Mouse (Mus musculus) embryo, embryonic 10.5 days (tissue): Measurements from ENCODE around the gene Mag.
"Not testable (repeated sequence)": the region's sequence is repeated elsewhere in the genome, so short reads cannot be mapped to it uniquely, and the experiment has no call there.

Source experiments
- DNase-seq: peaks from one replicate; pipeline ENCODE4 v3.0.0-alpha.2; 2015; ENCODE audit warnings: low spot score

Mag gene

GRCm38 (mm10) chr7:30940070-30940469, 25.4 kb upstream of the Mag start:
- not testable (repeated sequence) for DNase-seq

GRCm38 (mm10) chr7:30935422-30936099, 20.9 kb upstream of the Mag start:
- DNase-seq: not testable (repeated sequence)

GRCm38 (mm10) chr7:30924581-30924980, 9.9 kb upstream of the Mag start, which contains the start of gene Hamp2:
TSS of gene Hamp2 (minus strand) at chr7:30924681.
- DNase-seq: not testable (repeated sequence)

DNA sequence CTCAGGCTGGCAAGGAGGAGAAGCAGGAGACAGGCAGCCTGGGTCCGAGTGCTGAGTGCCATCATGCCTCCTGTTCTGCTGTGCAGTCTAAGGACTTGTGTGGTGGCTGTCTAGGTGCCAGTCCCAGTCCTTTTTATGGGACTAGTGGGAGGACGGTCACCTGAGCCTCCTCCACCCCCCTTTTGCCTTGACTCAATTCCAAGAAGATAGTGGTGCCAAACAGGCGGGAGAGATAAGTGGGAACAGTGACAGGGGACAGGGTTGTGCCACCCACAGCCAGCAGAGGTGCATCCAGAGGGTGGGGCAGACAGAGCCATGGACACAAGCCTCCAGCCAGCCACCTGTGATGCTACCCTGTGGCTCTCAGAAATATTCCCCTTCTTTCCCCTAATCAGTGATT, 9.4 kb upstream of the Mag start:
- DNase-seq: no peak

DNA sequence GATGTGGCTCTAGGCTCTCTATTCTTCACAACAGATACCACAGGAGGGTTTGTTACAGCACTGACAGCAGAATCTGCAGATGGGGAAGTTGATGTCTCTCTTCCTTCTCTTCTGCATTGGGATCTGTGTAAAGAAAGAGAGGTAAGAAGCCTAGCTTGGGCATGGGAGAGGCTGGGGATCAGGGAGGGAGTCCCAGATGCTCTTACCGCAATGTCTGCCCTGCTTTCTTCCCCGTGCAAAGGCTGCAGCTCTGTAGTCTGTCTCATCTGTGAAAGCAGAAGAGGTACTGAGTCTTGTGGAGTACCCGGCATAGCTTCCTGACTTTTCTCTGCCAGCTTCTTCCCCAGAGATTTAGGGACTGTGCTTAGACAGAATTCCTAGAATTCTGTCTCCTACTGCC, 7.8 kb upstream of the Mag start:
- not testable (repeated sequence) for DNase-seq

DNA sequence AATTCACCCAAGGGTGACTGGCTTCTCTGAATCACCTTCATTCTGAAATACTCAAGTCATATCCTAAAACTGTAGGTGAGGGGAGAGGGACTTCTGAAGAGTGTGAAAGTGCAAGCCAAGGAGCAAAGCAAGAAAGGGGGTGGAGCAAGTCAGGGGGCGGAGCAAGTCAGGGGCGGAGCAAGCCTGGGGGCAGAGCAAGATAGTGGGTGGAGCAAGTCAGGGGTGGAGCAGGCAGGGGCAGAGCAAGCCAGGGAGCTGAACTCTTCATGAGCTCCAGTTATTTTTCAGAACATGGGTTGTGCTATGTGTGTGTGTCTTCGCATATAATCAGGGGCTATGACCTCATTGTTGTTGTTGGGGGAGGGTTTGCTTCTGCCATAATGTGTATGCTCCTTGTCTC, 5.5 kb upstream of the Mag start:
- no peak for DNase-seq

GRCm38 (mm10) chr7:30917219-30917618, 2.5 kb upstream of the Mag start:
- no peak for DNase-seq

DNA sequence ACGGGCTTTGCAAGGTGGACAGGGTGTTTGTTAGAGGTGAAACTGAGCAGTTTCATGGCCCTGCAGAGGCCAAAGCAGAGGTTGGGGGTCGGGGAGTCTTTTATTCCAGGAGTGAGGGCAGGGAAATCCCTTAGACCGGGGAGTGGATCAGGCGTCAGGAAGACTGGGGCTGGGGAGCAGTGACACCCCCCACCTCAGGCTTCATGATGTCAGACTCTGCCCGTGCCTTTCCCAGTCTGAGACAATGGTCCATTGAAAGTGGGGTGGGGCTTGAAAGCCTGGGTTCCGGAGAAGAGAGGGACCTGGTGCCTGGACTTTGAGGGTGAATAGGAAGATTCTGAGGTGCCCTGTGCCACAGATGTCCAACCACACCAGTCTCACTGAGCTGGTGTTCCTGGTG, 2.0 kb upstream of the Mag start:
- DNase-seq: no peak

DNA sequence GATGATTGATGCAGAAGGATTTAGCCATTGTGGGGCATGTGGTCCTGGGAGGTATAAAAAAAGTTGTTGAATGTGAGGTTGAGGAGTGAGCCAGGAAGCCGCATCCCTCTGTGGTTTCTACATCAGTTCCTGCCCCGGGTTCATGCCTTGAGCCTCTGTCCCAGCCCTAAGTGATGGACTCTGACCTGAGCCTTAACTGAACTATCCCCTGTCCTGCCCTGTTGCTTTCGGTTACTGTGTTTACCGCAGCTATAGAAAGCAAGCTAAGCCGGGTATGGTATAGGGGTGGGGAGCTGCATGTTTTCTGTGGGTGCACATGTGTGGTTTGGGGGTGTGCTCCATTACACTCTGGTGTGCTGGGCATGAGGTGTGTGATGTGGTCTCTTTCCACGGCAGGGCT, 4.9 kb downstream of the Mag start:
- DNase-seq: no peak

- no peak for DNase-seq
Measured at GRCm38 (mm10) chr7:30908992-30909431, 5.7 kb downstream of the Mag start.

- peak; percentile 84 for DNase-seq
Measured at GRCm38 (mm10) chr7:30908277-30908991, 6.2 kb downstream of the Mag start.

GRCm38 (mm10) chr7:30904042-30904441, 10.6 kb downstream of the Mag start:
- DNase-seq: no peak

DNA sequence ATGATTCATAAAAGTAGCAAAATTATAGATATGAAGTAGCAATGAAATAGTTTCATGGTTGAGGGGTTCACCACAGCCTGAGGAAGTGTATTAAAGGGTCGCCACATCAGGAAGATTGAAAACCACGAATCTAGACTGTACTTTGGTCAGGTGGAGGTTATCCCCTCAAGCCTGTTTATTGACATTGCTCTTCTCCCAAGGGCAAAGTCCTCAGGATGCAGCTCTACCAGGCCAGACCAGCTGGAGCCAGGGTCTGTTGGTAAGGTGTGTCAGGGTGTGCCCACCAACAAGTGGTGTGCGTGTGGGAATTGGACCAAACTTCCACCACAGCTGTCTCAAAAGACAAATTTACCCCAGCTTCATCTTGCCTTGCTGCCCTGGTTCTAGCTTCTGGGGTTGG, 19.5 kb downstream of the Mag start:
- no peak for DNase-seq

DNA sequence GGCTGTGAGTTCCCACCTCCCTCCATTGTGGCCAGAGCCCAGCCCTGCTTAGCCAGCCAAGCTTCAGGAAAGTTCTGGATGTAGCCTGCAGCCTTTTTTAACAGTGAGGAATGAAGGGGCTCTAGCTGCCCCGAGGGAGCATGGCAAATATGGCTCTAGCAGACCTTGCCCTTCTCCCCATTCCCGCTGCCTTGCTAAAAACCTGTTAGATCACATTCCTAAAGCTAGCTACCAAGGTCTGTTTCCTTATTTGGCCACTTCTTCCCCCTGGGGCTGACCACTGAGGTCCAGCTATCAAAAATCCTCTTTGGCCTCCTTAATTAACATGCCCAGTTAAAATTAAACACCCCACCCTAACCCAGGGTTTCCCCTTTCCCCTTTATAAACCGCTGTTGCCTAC, 22.2 kb downstream of the Mag start:
- DNase-seq: no peak

GRCm38 (mm10) chr7:30891746-30892145, 22.9 kb downstream of the Mag start:
- DNase-seq: no peak

DNA sequence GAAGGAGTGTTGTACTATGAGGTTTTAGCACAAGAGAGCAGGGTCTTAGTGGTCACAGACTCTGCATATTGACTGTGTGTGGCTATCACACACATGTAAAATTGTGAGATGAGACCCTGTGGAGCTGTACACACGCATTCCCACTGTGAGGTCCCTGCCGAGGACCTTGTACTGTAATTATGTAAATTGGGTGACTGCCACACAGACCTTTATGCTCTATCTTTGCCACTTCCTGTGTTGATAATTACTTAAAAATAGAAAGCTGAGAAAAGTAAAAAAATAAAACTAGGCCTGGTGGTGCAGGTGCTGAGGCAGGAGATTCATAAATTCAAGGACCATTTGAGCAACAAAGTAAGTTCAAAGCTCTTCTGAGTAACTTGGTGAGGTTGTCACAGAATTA, 24.0 kb downstream of the Mag start:
- no peak for DNase-seq

DNA sequence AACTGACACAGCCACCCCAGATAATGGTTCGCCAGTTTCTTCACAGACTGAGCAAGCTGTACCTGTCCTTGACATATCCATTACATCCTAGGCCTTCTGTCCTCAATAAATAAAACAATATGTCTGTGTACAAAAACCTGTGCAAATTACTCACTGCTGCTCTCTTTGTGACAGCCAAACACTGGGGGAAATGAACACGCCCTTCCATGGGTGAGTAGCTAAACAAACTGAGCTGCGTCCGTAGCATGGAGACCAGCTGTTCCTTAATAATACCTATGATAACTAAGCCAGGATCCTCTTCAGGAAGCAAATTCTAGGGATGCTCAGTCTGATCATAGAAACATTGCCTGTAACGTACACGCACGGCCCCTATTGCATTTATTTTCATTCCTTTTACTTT, 25.9 kb downstream of the Mag start:
- DNase-seq: no peak

DNA sequence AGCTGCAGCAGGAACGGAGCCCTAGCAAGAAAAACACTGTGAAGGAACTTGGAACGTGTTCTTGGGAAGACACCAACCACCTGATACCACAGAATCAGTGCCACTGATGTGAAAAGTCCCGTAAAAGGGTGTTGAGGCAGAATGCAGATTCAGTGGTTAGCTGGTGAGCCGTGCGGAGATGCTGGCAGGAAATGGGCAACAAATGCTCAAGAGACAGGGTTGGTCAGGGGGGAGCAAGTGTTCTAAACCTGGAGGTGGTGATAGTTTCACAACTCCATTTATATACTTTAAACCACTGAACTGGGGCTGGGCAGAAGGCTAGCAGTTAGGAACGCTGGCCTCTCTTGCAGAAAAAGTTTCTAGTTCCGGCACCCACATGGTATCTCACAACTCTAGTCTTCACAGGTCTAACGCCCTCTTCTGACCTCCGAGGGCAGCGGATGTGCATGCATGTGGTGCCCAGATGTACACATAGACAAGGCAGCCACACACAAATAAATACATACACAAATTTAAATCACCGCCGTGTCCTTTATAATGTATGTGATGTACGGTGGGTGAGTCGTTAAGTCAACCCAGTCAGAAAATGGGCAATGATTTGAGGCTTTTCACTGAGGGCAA, 27.0 kb downstream of the Mag start:
- DNase-seq: no peak

DNA sequence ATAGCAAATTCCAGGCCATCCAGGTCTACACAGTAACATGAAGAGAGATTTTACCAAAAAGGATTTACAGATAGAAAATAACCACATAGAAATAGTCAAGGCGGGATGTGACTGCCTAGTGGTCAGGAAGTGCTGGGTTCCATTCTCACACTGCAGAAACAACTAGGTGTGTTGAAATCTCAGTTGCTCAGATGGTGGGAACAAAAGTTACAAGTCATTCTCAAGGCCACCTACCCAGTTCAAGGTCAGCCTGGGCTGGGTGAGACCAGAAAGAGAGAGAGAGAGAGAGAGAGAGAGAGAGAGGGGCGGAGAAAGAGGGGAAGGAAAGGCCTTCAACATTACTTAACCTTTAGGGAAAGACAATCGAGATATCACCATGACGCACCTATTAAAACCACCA, 27.8 kb downstream of the Mag start:
- no peak for DNase-seq

DNA sequence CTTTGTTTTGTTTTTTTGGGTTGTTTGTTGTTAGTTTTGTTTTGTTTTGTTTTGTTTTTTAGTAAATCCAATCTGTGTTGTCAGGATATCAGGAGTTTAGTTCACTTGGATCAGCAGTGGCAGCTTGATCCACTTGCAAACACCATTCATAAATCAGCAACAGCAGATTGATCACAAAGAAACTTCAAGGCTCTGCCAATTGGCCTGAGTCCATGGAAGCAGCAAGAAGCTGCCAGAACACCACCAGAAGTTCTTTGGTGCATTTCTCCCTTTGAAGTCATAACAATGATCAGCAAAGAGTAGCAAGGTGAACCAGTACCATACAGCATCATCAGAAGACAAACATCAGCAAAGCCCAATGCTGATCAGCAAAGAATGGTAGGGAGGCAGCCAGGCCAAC, 30.6 kb downstream of the Mag start:
- no peak for DNase-seq

DNA sequence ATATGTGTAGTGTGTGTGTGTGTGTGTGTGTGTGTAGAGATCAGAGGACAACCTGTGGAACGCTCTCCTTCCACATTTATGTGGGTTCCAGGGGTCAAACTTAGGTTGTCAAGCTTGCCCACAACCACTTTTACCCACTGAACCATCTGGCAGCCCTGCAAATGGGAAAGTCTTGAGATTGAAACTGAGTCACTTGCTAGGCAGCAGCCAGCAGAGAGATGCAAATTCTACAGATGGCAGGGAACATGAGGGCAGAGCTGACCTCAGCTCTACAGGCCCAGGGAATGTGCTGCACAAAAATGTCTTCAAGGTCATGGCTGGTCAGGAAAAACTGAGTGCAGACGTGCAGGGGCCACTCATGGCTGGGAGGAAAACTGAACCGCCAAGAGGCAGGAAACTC, 33.3 kb downstream of the Mag start:
- DNase-seq: no peak

GRCm38 (mm10) chr7:30880176-30880575, 34.5 kb downstream of the Mag start, which contains the start of gene Cd22:
TSS of gene Cd22 (minus strand) at chr7:30880342.
- no peak for DNase-seq

- DNase-seq: no peak
Measured at GRCm38 (mm10) chr7:30878950-30879349, 35.7 kb downstream of the Mag start.
